Mouse (Mus musculus): ENCODE measurements around the gene Hfe2.

Gene Hfe2

GRCm38 (mm10) chr3:96524914-96525313 is at the start of gene Hfe2:
Gene Hfe2, plus strand, starts transcription at chr3:96525172.
- WGBS: 62% methylated on average over 4 of the region's 4 CpGs

DNA sequence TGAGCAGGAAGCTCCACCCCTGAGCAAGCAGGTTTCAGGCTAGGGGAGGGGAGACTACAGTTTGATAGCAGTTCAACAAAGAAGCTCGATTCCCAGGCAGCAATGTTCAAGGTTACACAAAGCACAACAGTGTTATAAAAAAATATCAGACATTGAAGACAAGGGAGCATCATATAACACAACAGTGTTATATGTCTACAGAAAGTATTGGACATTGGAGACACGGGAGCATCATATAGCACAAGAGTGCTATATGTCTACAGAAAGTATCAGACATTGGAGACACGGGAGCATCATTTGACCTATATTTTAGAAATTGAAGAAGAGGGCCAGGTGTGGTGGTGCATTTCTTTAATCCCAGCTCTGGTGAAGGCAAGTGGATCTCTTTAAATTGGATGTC is 47.9 kb upstream of the Hfe2 start:
- 66% methylated on average over 3 of the region's 3 CpGs for WGBS

GRCm38 (mm10) chr3:96477558-96477957 is 47.4 kb upstream of the Hfe2 start:
- 84% methylated on average over 6 of the region's 6 CpGs for WGBS

DNA sequence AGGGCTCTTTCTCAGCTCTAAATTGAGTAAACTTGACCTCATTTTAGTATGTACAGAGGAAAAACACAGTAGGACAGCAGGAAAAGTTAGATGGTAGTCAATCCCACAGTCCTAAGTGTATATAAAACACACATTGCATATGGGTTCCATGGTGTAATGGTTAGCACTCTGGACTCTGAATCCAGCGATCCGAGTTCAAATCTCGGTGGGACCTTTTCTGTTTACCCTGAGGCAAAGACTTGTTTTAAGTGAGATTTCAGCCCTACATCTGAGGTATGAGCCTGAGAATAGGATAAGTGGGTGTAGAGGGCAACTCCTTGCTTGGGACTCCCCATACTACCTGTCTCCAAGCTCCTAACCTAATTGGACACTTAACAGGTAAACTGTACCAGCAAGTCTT is 45.7 kb upstream of the Hfe2 start:
- WGBS: 16% methylated on average over 3 of the region's 3 CpGs

- 92% methylated on average over 4 of the region's 4 CpGs for WGBS
Measured at GRCm38 (mm10) chr3:96480684-96481270, 44.2 kb upstream of the Hfe2 start.

- WGBS: 93% methylated on average over 3 of the region's 3 CpGs
Measured at GRCm38 (mm10) chr3:96481856-96482255, 43.1 kb upstream of the Hfe2 start.

- 83% methylated on average over 13 of the region's 13 CpGs for WGBS
Measured at GRCm38 (mm10) chr3:96482451-96482850, 42.5 kb upstream of the Hfe2 start.

- 64% methylated on average over 7 of the region's 7 CpGs for WGBS
Measured at GRCm38 (mm10) chr3:96483044-96483443, 41.9 kb upstream of the Hfe2 start.

DNA sequence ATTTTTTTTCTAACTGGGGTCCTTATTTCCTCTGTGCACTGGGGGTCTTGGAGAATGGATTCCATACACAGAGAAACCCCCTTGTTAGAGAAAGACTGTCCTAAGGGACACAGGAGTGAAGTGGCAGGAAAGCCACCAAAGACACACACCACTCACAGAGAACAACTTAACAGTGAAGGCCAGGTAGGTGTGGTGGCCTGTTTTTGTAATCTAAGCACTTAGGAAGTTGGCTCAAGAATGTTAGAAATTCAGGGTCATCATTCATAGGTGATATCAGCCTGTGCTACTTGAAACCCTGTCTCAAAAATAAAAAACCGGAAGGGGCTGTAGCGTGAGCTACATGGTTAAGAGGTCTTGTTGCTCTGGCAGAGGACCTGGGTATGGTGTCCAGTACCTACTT is 41.0 kb upstream of the Hfe2 start:
- 97% methylated on average over 2 of the region's 2 CpGs for WGBS

DNA sequence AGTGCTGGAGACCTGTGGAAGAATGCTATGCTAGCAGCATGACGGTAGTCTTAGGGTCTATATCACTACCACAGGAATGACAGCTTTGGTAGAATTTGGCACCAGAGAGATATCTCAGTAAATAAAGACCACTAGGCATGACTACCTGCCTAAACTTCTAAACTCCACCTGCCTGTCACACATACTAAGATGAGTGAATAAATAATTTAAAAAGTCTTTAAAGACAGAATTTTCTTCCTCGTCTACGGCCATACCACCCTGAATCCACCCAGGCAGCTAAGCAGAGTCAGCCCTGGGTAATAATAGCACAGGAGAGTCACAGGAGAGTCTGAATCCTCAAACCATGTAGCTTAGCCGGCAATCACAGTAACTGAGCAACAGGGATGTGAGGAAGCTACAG is 40.1 kb upstream of the Hfe2 start:
- 85% methylated on average over 4 of the region's 4 CpGs for WGBS

DNA sequence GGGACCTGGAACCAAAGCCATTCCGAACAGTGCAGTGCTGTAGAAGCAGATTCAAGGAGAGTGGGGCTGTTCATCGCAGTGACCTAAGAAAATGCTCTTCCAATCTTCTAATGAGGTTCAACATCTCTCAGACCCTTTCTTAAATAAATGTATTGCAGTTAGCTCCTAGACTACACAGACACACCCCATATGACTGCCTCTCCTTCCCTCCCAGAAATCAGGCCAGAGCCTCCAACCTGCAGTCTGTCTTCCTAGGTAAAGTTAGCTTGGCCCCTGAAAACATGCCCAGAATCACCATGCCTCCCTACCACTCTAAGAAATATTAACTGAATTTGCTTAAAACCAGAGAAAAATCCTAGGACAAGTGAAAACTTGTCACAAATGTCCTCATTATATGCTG is 39.6 kb upstream of the Hfe2 start:
- 92% methylated on average over 2 of the region's 2 CpGs for WGBS

- WGBS: 56% methylated on average over 5 of the region's 34 CpGs
Measured at GRCm38 (mm10) chr3:96486064-96486827, 38.7 kb upstream of the Hfe2 start.

- WGBS: 6% methylated on average over 9 of the region's 38 CpGs
Measured at GRCm38 (mm10) chr3:96486828-96487559, 38.0 kb upstream of the Hfe2 start.

DNA sequence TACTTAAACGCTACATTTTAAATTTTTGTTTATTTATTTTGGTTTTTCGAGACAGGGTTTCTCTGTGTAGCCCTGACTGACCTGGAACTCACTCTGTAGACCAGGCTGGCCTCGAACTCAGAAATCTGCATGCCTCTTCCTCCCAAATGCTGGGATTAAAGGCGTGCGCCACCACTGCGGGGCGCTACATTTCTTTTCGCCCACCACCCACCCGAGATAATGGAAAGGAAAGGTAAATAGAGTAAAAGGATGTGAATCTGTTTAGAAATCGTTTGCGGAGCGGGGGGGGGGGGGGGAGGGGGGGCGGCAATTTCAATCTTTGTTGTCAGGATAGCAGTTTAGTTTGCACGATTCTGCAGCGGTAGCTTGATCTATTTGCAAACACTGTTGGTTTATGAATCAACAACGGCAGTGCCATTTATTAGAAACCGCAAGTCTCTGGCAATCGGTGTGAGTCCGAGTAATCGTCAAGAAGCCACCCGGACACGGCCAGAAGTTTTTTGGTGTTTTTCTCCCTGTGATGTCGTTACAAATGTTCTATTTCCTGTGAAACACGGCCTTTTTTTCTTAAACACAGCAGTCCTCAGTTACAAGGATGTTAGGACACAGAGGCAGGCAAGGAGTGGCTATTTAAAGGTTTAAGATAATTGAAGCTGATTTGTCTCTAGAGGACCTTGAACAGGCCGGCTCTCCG is 37.2 kb upstream of the Hfe2 start:
- 6% methylated on average over 26 of the region's 26 CpGs for WGBS

DNA sequence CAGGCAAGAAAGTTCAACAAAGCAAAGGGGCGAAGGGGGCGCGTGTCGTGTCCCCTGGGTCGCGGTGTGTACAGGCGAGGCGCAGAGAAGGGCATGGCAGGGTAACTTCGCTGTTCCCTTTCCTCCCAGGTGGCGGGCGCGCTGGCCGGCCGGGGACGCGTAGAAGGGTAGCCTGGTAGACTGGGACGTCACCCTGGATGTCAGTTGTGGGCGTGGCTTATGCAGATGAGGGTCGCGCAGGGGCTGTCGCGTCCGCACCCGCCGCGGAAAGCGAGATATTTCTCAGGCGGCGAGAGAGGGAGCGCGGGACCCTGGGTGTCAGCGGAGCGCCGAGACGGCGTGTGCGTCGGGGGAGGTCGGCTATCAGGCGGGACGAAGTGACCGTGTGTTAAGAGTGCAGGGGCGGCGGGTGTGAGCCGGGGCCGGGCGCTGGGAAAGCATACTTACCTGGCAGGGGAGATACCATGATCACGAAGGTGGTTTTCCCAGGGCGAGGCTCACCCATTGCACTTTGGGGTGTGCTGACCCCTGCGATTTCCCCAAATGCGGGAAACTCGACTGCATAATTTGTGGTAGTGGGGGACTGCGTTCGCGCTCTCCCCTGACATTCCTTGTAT is 36.6 kb upstream of the Hfe2 start:
- 0% methylated on average over 5 of the region's 55 CpGs for WGBS

DNA sequence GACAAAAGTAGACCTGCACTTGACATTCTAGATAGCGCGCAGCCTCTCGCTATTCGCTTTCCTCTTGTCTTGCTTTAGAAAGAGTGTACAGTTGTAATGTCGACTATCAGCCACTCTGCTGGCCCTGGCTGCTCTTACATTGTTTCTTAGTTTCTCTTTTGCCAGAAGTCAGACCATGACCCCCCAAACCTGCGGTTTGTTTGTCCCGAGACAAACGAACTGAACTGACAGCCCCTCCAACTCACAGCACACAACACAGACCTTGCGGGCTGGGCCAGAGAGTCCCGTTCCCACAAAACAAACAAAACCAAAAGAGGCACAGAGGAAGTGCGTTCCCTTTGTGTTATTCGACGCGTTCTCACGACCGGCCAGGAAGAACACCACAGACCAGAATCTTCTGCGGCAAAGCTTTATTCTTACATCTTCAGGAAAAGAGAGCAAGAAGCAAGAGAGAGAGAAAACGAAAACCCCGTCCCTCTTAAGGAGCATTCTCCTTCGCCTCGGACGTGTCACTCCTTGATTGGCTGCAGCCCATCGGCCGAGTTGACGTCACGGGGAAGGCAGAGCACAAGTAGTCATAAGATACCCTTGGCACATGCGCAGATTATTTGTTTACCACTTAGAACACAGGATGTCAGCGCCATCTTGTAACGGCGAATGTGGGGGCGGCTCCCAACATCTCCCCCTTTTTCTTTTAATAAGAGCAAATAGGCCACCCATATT is 35.9 kb upstream of the Hfe2 start:
- under 1% methylated on average over 9 of the region's 31 CpGs for WGBS

DNA sequence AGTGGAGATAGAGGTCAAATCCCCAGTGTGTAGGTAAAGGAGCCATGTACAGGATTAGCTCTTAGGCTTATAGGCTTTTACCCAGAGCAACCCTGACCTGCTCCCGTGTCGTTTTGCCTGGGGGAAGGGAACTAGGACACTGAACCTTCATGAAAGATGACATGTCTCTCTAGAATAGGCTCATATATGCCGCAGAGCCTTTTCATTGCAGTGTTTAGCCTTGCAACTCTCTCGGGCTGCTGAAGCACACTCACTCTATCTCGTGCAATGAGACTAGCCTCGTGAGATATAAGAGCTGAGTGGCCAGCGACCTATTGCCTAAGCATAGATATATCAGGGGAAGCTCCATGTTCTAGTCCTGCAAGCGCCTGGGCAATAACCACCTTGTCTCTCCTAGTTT is 35.3 kb upstream of the Hfe2 start:
- WGBS: 42% methylated on average over 7 of the region's 8 CpGs

GRCm38 (mm10) chr3:96494456-96494855 is 30.5 kb upstream of the Hfe2 start:
- whole genome bisulfite sequencing: 97% methylated on average over 6 of the region's 11 CpGs

- WGBS: 96% methylated on average over 3 of the region's 3 CpGs
Measured at GRCm38 (mm10) chr3:96494912-96495311, 30.1 kb upstream of the Hfe2 start.

- 100% methylated on average over 1 of the region's 1 CpGs for WGBS
Measured at GRCm38 (mm10) chr3:96495490-96496210, 29.3 kb upstream of the Hfe2 start.

All from cerebral cortex, adult 2 months (tissue).